Mouse (Mus musculus) thymus, postnatal 36 days (tissue): ENCODE results near the gene Park7.
A peak's percentile ranks its signal among the peaks of the same experiment; 100 is the strongest.

Experiments used
- DNase-seq, 2 experiments: peaks; one replicate each; pipeline ENCODE4 v3.0.0; 2022; ENCODE audit warnings: mixed read lengths in 2 of 2

Park7 gene

GRCm38 (mm10) chr4:150910164-150910951, 3.9 kb downstream of the Park7 start:
- no peak for DNase-seq

DNA sequence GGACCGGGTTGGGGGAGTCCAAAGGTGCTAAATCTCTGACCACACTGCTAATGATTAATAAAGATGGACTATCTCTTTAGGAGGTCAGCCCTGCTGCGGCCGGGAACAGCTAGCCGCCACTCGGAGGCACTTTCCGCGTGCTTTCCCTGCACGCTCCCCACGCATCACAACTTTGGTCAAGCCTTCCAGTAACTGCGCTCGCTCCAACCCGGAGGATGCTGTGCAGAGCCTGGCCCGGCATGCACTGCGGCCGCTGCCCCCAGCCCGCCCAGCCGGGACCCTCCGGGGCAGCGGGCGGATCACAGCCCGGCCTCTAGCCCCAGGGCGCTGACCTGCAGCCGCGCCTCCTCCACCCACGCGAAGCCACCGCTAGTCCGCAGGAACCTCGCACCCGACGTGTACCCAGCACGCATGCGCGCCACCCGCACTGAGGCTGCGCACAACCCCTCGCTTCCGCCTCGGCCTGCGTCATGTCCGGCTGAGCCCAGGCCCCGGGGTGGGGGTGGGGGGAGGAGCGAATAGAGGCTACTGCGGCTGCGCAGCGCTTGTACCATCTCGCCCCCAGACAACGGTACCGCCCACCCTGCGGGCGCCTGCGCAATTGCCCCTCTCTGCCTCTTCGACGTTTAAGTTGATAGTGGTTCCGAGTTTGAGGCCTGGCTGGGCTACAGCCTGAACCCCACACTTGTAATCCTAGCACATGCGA, 4.6 kb downstream of the Park7 start:
- DNase-seq = peak; percentile 99

- peak in 1 of 2 experiments; percentile 36 for DNase-seq
These were observed 5.7 kb downstream of the Park7 start for GRCm38 (mm10) chr4:150908512-150908911.

DNA sequence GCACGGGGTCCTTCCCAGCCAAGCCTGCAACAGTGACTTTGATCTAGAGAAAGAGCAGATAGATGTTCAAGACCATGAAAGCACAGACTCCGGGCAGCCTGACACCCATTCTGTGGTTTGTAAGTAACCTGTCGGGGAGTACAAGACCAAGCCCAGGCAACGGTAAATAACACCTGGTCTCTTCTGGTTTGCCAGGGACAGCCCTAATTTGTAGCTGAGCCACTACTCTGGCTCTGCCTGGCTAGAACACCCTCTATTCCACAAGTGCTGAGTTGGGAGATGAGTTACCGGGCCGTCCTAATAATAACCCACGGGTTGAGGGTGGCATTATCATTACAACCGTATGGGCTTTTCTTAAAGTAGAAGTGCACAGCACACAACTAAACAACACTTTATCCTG, 7.1 kb downstream of the Park7 start:
- no peak for DNase-seq

DNA sequence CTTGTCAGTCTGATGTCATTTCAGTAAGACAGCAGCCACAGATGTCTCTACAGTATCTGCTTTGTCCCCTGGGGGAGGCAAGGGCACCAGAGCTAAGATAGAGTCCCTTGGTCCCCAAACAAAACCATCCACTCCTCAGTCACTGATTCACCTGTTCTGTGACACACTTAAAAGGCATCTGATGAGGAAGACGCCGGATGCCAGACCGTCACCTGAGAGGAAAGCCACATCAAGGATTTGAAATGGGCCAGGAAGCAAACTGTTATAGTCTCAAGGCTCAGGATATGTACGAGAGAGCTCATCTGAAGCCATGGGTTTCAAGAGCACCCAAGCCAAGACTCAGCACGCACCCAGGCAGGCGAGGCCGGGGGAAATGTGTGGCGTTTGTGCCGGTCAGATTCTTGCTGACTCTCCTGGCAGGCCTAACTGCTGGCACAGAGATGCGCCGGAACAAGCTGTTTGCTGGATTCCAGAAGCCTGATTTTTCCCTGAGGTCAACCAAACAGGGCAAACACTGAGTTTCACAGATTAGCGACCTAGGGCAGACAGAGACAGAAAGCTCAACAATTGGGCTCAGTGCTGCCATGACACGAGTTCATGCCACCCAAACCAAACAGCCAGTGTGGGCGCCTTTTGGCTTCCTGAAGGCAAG, 11.0 kb downstream of the Park7 start:
- peak in 1 of 2 experiments; percentile 38 for DNase-seq

GRCm38 (mm10) chr4:150902062-150902461, 12.2 kb downstream of the Park7 start:
- DNase-seq = no peak

GRCm38 (mm10) chr4:150901651-150902050, 12.6 kb downstream of the Park7 start:
- DNase-seq = peak; percentile 74 to 75

DNA sequence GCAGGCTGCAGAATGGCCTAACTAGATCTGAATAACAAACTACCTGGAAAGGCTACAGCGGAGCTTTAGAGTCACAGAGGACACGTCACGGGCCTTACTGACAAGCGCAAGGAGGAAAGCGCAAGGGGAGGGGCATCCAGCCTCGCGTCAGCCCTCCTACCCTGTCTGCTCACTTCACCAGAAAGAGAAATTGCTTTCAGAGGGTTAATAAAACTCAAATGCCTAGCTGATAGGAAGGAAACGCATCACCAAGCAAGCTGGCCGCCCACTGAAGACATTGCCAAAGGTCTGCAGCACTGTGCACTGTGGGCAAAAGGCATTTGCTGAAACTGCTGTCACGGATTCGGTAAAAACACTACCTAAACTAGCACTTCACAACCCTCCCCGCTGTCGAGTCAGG, 13.8 kb downstream of the Park7 start:
- no peak for DNase-seq

- peak; percentile 82 for DNase-seq
These were observed 15.4 kb downstream of the Park7 start for GRCm38 (mm10) chr4:150898716-150899365.

GRCm38 (mm10) chr4:150896896-150897624, 17.2 kb downstream of the Park7 start:
- peak; percentile 70 to 81 for DNase-seq

DNA sequence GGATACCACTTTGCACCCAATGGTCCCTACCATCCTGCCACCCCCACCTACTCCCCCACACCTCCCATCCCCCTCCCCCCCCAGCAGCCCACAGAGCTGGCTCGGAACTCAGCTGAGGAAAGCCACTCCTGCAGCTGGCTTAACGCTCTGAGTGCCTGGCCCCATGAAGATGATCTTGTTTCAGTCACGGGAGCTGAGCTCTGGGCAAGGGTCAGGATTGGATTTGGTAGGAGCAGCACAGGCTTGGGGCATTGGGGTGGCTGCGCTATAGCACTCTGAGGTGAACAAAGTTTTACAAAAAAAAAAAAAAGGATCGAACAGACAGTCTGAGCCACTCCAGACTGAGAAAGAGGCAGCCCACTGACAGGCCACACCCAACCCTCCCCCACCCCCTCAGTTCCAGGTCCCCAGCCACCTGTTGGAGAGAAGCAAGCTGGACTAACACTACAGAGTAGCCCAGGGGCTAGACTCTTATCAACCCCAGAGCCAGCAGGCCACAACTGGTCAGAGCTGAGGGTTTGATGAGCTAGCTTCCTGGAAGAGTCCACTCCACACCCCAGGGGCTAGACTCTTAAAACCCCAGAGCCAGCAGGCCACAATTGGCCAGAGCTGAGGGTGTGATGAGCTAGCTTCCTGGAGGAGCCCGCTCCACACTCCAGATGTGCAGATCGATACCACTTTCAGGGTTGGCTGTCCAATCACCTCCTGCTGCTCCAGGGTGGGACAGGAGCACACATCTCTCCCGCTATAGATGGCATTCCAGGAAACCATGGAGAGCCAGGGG, 19.3 kb downstream of the Park7 start:
- peak in 1 of 2 experiments; percentile 22 for DNase-seq

DNA sequence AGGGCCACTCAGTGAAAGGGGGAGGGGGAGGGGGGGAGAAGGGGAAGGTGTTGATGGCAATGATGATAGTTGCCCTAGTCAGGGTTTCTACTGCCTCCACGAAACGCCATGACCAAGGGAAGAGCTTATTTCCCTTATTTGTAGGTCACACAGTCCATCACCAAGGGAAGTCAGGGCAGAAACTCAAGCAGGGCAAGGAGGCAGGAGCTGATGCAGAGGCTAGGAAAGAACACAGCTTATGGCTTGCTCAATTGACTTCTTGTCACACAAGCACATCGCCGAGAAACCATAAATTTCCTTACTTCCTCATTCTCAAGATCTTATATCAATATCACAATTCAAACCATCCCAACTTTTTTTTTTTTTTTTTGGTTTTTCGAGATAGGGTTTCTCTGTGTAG, 22.9 kb downstream of the Park7 start:
- DNase-seq = no peak

GRCm38 (mm10) chr4:150889955-150890315, 24.3 kb downstream of the Park7 start:
- no peak for DNase-seq

DNA sequence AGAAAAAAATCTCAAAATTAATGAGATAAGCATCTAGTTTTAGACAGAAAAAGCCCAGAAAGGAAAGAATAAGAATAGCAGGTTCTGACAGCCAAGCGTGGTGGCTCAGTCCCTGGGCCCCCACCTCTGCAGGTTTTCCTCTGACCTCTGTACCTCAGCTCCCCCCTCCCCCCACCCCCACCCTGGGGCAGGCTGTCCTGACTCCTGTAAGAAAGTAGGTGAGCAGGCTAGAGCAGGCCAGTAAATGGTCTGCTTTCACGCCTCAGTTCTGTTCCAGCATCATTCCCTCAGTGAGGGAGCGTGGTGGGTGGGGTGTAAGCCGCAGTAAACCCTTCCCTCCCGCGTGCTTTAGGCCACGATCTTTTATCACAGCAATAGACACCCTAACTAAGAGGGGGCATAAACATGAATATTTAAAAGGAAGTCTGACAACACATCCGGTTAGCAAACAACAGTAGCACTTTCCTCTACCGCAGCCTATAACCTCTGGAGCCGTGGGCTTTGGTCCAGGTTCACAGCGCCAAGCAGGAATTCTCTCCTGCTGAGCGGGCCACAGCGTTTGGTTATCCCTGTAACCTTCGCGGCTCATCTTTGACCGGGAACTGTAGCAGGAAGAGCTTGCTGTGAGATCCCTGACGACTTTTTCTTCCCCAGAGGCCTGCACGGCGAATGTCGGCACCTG, 24.8 kb downstream of the Park7 start:
- DNase-seq = no peak

DNA sequence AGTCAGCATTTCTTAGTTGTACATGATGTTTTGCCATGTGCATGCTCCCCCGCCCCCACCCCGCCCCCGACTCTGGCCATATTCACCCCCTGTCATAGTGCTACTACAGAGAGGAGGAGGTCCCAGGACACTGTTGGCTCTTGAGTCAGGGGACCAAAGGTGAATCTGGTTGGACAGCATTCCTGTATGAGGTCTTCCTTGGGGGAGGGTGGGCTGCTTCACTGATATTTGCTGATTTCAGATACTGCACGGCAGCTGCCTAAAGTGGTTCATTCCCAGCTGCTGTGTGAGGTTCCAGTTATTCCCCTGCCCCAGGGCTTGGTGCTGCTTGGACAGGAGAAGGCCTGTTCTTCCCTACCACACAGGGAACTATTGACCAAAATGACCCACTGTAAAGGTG, 25.7 kb downstream of the Park7 start:
- no peak for DNase-seq

DNA sequence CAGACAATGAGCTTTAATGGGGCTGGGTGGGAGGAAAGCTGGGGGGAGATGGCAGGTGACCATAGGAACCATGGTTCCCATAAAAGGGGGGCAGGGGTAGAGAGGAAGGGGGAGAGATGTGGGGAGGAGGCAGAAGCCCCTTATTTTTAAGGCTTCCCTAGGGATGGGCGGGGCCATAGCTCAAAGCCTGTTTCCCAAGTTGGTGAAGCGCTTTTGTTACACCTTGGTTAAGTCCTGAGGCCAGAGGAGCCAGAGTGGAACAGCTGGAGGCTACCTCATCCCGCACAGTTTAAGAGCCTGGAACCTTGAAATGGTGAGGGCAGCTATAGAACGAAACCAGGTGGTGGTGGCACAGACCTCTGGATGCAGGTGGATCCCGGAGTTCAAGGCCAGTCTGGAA, 26.3 kb downstream of the Park7 start:
- no peak for DNase-seq

GRCm38 (mm10) chr4:150882632-150883031, 31.6 kb downstream of the Park7 start:
- DNase-seq = no peak

DNA sequence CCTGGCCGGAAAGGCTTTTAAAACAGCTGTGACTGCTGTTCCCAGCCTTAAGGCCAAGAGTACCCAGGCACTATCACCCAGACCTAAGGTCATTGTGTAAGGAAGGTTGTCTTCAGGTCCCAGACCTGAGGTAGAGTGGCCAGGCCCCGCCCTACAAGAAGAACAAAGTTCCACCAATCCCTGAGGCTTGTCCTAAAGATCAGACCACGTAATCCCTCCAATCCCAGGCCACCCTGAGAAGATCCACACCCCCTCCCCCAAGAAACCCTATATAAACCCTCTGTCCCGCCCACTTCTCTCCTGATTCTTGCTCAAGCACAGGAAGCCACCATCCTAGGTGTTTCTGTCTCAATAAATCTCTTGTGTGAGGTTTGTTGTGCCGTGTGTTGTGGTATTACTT, 33.9 kb downstream of the Park7 start:
- no peak for DNase-seq

- no peak for DNase-seq
These were observed 34.6 kb downstream of the Park7 start for GRCm38 (mm10) chr4:150879631-150880030.

GRCm38 (mm10) chr4:150875393-150875792, 38.8 kb downstream of the Park7 start:
- DNase-seq = no peak

- DNase-seq = peak in 1 of 2 experiments; percentile 29
These were observed 39.8 kb downstream of the Park7 start for GRCm38 (mm10) chr4:150874416-150874815.
